Mouse (Mus musculus) forebrain, embryonic 16.5 days (tissue): ENCODE results near the gene Rasa4. TPM values are rescaled to one million over a fixed set of nuclear protein-coding genes. Genes with fewer than 3 reads are reported as not detected.
"Not testable (repeated sequence)": the region's sequence is repeated elsewhere in the genome, so short reads cannot be mapped to it uniquely, and the experiment has no call there.

Experiments used
- ATAC-seq: fragments of 200-750 bp; cut with Nextera tagmentation; 2 replicates; pipeline ENCODE4 v1.8.0; 2017; ENCODE audit warnings: mild to moderate bottlenecking, moderate library complexity
- H3K27ac ChIP-seq: fragments of 300-500 bp; sonication (generic); 2 replicates; pipeline ENCODE4 v1.5.1; 2014; ENCODE audit warnings: low read length, control low read depth
- H3K27me3 ChIP-seq: fragments of 300-500 bp; sonication (generic); replicated peaks from 2 replicates; pipeline ENCODE4 v1.6.1; 2014; ENCODE audit warnings: low read length; ENCODE audit not compliant: control insufficient read depth, insufficient read depth
- H3K36me3 ChIP-seq: fragments of 300-500 bp; sonication (generic); 2 replicates; pipeline ENCODE4 v1.6.1; 2014; ENCODE audit not compliant: control insufficient read depth, insufficient read depth
- H3K4me1 ChIP-seq: fragments of 300-500 bp; sonication (generic); replicated peaks from 2 replicates; pipeline ENCODE4 v1.6.1; 2014; ENCODE audit warnings: low read length; ENCODE audit not compliant: control insufficient read depth, insufficient read depth
- H3K4me2 ChIP-seq: fragments of 300-500 bp; sonication (generic); 2 replicates; pipeline ENCODE4 v1.6.1; 2014; ENCODE audit warnings: mild to moderate bottlenecking, low read length, control low read depth
- H3K4me3 ChIP-seq: fragments of 300-500 bp; sonication (generic); replicated peaks from 2 replicates; pipeline ENCODE4 v1.5.1; 2014; ENCODE audit warnings: mild to moderate bottlenecking, low read length, control low read depth
- H3K9ac ChIP-seq: fragments of 300-500 bp; sonication (generic); replicated peaks from 2 replicates; pipeline ENCODE4 v1.6.1; 2014; ENCODE audit warnings: low read depth, low read length, control low read depth
- H3K9me3 ChIP-seq: fragments of 300-500 bp; sonication (generic); 2 replicates; pipeline ENCODE4 v1.6.1; 2016; ENCODE audit warnings: low read length; ENCODE audit not compliant: control insufficient read depth
- WGBS: fragments of 180-500 bp; shearing (Covaris S2); extraction: QIAGEN DNeasy Blood & Tissue Kit; methylation state at CpG from one replicate; pipeline ENCODE4 v1.1.7; 2014; 5-methylcytosine and 5-hydroxymethylcytosine counted together
- polyA plus RNA-seq: library from polyadenylated mRNA; unstranded; fragments of >200 nt; fragmentation: Nextera tagmentation; extraction: Ambion mirVana; gene quantifications from 2 replicates; pipeline ENCODE4 v1.2.1, GENCODE M21; 2015

Gene Rasa4
- polyA plus RNA-seq, 1 experiment from 2014 or later = 9.1 TPM

- H3K4me1 ChIP-seq = no peaks in the 10 kb centered on the region
- 68% methylated on average over 7 of the region's 7 CpGs for WGBS
- H3K27me3 ChIP-seq = no peaks in the 10 kb centered on the region
- H3K4me3 ChIP-seq = no peak overlapping the region
- no peak overlapping the region for H3K27ac ChIP-seq
- ATAC-seq = no peak
- no peaks in the 10 kb centered on the region for H3K36me3 ChIP-seq
- no peak overlapping the region for H3K9ac ChIP-seq
- no peak overlapping the region for H3K4me2 ChIP-seq
- no peaks in the 10 kb centered on the region for H3K9me3 ChIP-seq
These were observed 11.4 kb downstream of the Rasa4 start for GRCm38 (mm10) chr5:136095089-136095488.

GRCm38 (mm10) chr5:136098536-136098935 lies 14.8 kb downstream of the Rasa4 start:
- Histone ChIP-seq H3K4me1 (peaks cover 6% of the 10 kb centered on the region; the same call in 1 of the 2 replicates), H3K4me2 (no peak overlapping the region), H3K9me3 (no peaks in the 10 kb centered on the region), H3K36me3 (no peaks in the 10 kb centered on the region), H3K27ac (no peak overlapping the region), H3K9ac (no peak overlapping the region), H3K4me3 (no peak overlapping the region), H3K27me3 (0 out of 2 replicates have a peak, but pooled peaks cover 2% of the 10 kb centered on the region)
- 84% methylated on average over 10 of the region's 10 CpGs for WGBS
- ATAC-seq = no peak

GRCm38 (mm10) chr5:136102099-136102820 lies 18.5 kb downstream of the Rasa4 start:
- Histone ChIP-seq H3K4me1 (peaks cover 6% of the 10 kb centered on the region; the same call in 1 of the 2 replicates), H3K36me3 (no peaks in the 10 kb centered on the region), H3K4me2 (peak overlapping the region; percentile 82), H3K4me3 (peak overlapping the region; percentile 44), H3K9ac (peak overlapping the region; percentile 62), H3K27me3 (0 out of 2 replicates have a peak, but pooled peaks cover 2% of the 10 kb centered on the region), H3K27ac (no peak overlapping the region), H3K9me3 (no peaks in the 10 kb centered on the region)
- ATAC-seq = peak; percentile 94
- 6% methylated on average over 41 of the region's 41 CpGs for WGBS

GRCm38 (mm10) chr5:136104511-136104910 lies 20.8 kb downstream of the Rasa4 start:
- ATAC-seq = no peak
- Histone ChIP-seq H3K4me1 (peaks cover 6% of the 10 kb centered on the region; the same call in 1 of the 2 replicates), H3K9me3 (no peaks in the 10 kb centered on the region), H3K4me2 (no peak overlapping the region), H3K4me3 (no peak overlapping the region), H3K27me3 (0 out of 2 replicates have a peak, but pooled peaks cover 2% of the 10 kb centered on the region), H3K36me3 (no peaks in the 10 kb centered on the region), H3K9ac (no peak overlapping the region), H3K27ac (no peak overlapping the region)
- WGBS = 91% methylated on average over 5 of the region's 5 CpGs

GRCm38 (mm10) chr5:136108486-136108885 lies 24.8 kb downstream of the Rasa4 start:
- Histone ChIP-seq H3K27ac (no peak overlapping the region), H3K9me3 (no peaks in the 10 kb centered on the region), H3K4me2 (no peak overlapping the region), H3K27me3 (no peaks in the 10 kb centered on the region), H3K4me3 (no peak overlapping the region), H3K4me1 (no peaks in the 10 kb centered on the region), H3K36me3 (no peaks in the 10 kb centered on the region), H3K9ac (no peak overlapping the region)
- WGBS = 60% methylated on average over 2 of the region's 2 CpGs
- ATAC-seq = no peak

GRCm38 (mm10) chr5:136109042-136109441 lies 25.3 kb downstream of the Rasa4 start:
- H3K4me1 ChIP-seq = no peaks in the 10 kb centered on the region
- H3K36me3 ChIP-seq = no peaks in the 10 kb centered on the region
- no peak for ATAC-seq
- no peak overlapping the region for H3K4me2 ChIP-seq
- H3K27ac ChIP-seq = no peak overlapping the region
- H3K9me3 ChIP-seq = no peaks in the 10 kb centered on the region
- H3K27me3 ChIP-seq = no peaks in the 10 kb centered on the region
- no peak overlapping the region for H3K4me3 ChIP-seq
- 87% methylated on average over 3 of the region's 3 CpGs for WGBS
- no peak overlapping the region for H3K9ac ChIP-seq

- H3K4me2 ChIP-seq, H3K9me3 ChIP-seq, H3K27me3 ChIP-seq, ATAC-seq, H3K4me3 ChIP-seq, H3K27ac ChIP-seq, H3K9ac ChIP-seq, H3K36me3 ChIP-seq: not testable (repeated sequence)
- WGBS = 36% methylated on average over 4 of the region's 4 CpGs
- peaks cover 19% of the 10 kb centered on the region for H3K4me1 ChIP-seq
These were observed 29.8 kb downstream of the Rasa4 start for GRCm38 (mm10) chr5:136113546-136113945.

GRCm38 (mm10) chr5:136115891-136116783 lies 32.4 kb downstream of the Rasa4 start, which contains the start of gene Polr2j:
Gene Polr2j, plus strand, starts transcription at chr5:136116631.
- Histone ChIP-seq H3K9ac (peak within 1 kb of the TSS; percentile 85), H3K4me2 (peak within 1 kb of the TSS; percentile 92), H3K27ac (peak within 1 kb of the TSS; percentile 70), H3K27me3 (no peaks in the 10 kb centered on the region), H3K9me3 (no peaks in the 10 kb centered on the region), H3K36me3 (peaks cover 9% of the 10 kb centered on the region), H3K4me1 (peaks cover 19% of the 10 kb centered on the region), H3K4me3 (peak within 1 kb of the TSS; percentile 88)
- peak; percentile 98 for ATAC-seq
- 3% methylated on average over 42 of the region's 42 CpGs for WGBS

- H3K4me2 ChIP-seq = peak overlapping the region; percentile 91
- under 1% methylated on average over 22 of the region's 22 CpGs for WGBS
- no peaks in the 10 kb centered on the region for H3K27me3 ChIP-seq
- H3K36me3 ChIP-seq = peaks cover 11% of the 10 kb centered on the region
- H3K4me1 ChIP-seq = peaks cover 19% of the 10 kb centered on the region
- no peaks in the 10 kb centered on the region for H3K9me3 ChIP-seq
- ATAC-seq = peak; percentile 68
- peak overlapping the region; percentile 88 for H3K4me3 ChIP-seq
- H3K27ac ChIP-seq = peak overlapping the region; percentile 70
- peak overlapping the region; percentile 85 for H3K9ac ChIP-seq
These were observed 33.0 kb downstream of the Rasa4 start for GRCm38 (mm10) chr5:136116784-136117112.
